ENCODE assay signal across 13 mouse cellular contexts in genomic region chr12:84605860-84606259, GRCm38 (mm10). TPM values are rescaled to one million over a fixed set of nuclear protein-coding genes. Genes with fewer than 3 reads are reported as not detected.
DNase-seq lines count a peak whose midpoint lies in the region; TF ChIP-seq lines count a peak whose summit lies in the region.
"Had no signal": no experiment of that assay in that cellular context is flagged by ENCODE, and none has a peak within 500 bp of the region (broad histone marks: within the 10 kb centered on the region; RNA-seq: fewer than 3 reads in every experiment).

No protein-coding gene starts in this region.

- no peak for DNase-seq in gastrocnemius, adult 2 months
- DNase-seq in gastrocnemius, adult 8-10 months (ENCODE audit: low spot score in 2 of 2): no peak
- no peak for DNase-seq in lung, adult 2 months
- no peak for DNase-seq in lung, postnatal 14 days
- DNase-seq in frontal cortex, postnatal 10 days (ENCODE audit: low spot score in 2 of 2): no peak
- DNase-seq in left cerebral cortex, postnatal 36 days (ENCODE audit: low spot score in 2 of 2): no peak

- H3K9ac ChIP-seq in ES-Bruce4 (ENCODE audit: low read depth, poor library complexity, severe bottlenecking): no peak overlapping the region
- H3K9ac ChIP-seq: heart, embryonic 13.5 days; limb, embryonic 15.5 days had no signal

- no peak overlapping the region for H3K4me3 ChIP-seq in gastrocnemius, adult 2 months
- H3K4me3 ChIP-seq in lung, adult 2 months (replicated peaks; ENCODE audit: extremely low read depth, low read depth, low read length): no peak overlapping the region
- H3K4me3 ChIP-seq in ES-Bruce4 (ENCODE audit: low read depth, low read length): no peak overlapping the region
- H3K4me3 ChIP-seq in olfactory bulb, adult 2 months (ENCODE audit: insufficient read depth, low read depth, low read length): no peak overlapping the region
- H3K4me3 ChIP-seq: heart, embryonic 13.5 days; limb, embryonic 15.5 days; myocyte had no signal

- peak; percentile 50 for TF ChIP-seq CTCF in gastrocnemius, adult 2 months (IDR thresholded peaks at IDR 0.05)
- peak; percentile 32; the same call in 1 of the 2 replicates for TF ChIP-seq CTCF in lung, adult 2 months (IDR thresholded peaks at IDR 0.05; ENCODE audit: insufficient read depth, low read length)
- peak; percentile 77 for TF ChIP-seq CTCF in ES-Bruce4 (IDR thresholded peaks at IDR 0.05; ENCODE audit: low read depth, low read length)
- TF ChIP-seq CTCF in olfactory bulb, adult 2 months (IDR thresholded peaks at IDR 0.05; ENCODE audit: insufficient read depth, low read depth, low read length): peak; percentile 33; the same call in 1 of the 2 replicates

- no peaks in the 10 kb centered on the region for H3K27me3 ChIP-seq in ES-Bruce4 (ENCODE audit: control insufficient read depth, insufficient read depth, low read length, poor library complexity, severe bottlenecking)
- H3K27me3 ChIP-seq: heart, embryonic 13.5 days; limb, embryonic 15.5 days; Patski had no signal

- no peak for TF ChIP-seq POLR2A in lung, adult 2 months (IDR thresholded peaks at IDR 0.05; ENCODE audit: borderline replicate concordance, extremely low read depth, low read depth, low read length)
- TF ChIP-seq POLR2A in ES-Bruce4 (IDR thresholded peaks at IDR 0.05; ENCODE audit: insufficient read depth, low read length): no peak
- TF ChIP-seq POLR2A in olfactory bulb, adult 2 months (IDR thresholded peaks at IDR 0.05; ENCODE audit: insufficient read depth, low read depth, low read length): no peak

- no peak for TF ChIP-seq EP300 in ES-Bruce4 (IDR thresholded peaks at IDR 0.05; ENCODE audit: insufficient read depth, low read depth, low read length)

- H3K9me3 ChIP-seq in ES-Bruce4 (replicated peaks; ENCODE audit: control insufficient read depth, insufficient read depth, low read length, poor library complexity, severe bottlenecking): no peaks in the 10 kb centered on the region
- H3K9me3 ChIP-seq: heart, embryonic 13.5 days; limb, embryonic 15.5 days had no signal

- 0 out of 2 replicates have a peak, but pooled peaks cover 5% of the 10 kb centered on the region for H3K36me3 ChIP-seq in ES-Bruce4 (ENCODE audit: control insufficient read depth, insufficient read depth, low read length, poor library complexity, severe bottlenecking)

- no peaks in the 10 kb centered on the region for H3K4me1 ChIP-seq in lung, adult 2 months (ENCODE audit: control insufficient read depth, insufficient read depth, low read length)
- no peaks in the 10 kb centered on the region for H3K4me1 ChIP-seq in ES-Bruce4 (ENCODE audit: control insufficient read depth, insufficient read depth, low read length)
- H3K4me1 ChIP-seq in olfactory bulb, adult 2 months (ENCODE audit: control insufficient read depth, insufficient read depth, low read length): no peaks in the 10 kb centered on the region
- H3K4me1 ChIP-seq: heart, embryonic 13.5 days; limb, embryonic 15.5 days had no signal

- 76% methylated on average over 7 of the region's 7 CpGs for WGBS in lung, adult 2 months
- WGBS in olfactory bulb, adult 2 months: 80% methylated on average over 7 of the region's 7 CpGs

- intact Hi-C loops in gastrocnemius, adult 2 months (cut with DNase I): no loop called here
- intact Hi-C loops in left cerebral cortex, postnatal 36 days (cut with DNase I): no loop called here

- H3K27ac ChIP-seq in gastrocnemius, adult 2 months: no peak overlapping the region
- H3K27ac ChIP-seq in ES-Bruce4 (ENCODE audit: insufficient read depth, low read length): no peak overlapping the region
- H3K27ac ChIP-seq in olfactory bulb, adult 2 months (ENCODE audit: insufficient read depth, low read depth, low read length): no peak overlapping the region
- H3K27ac ChIP-seq: heart, embryonic 13.5 days; limb, embryonic 15.5 days had no signal

RNA-seq across cellular contexts. Expression of gene Abcd4, which starts 11.4 kb away (rescaled TPM):
- total RNA-seq in gastrocnemius, adult 2 months (2021): 1 to 10 TPM; 4.0 to 5.3 TPM
- total RNA-seq in gastrocnemius, adult 8-10 months (2022): 1 to 10 TPM; 4.2 to 5.4 (median 4.9) TPM
- polyA plus RNA-seq in lung, adult 2 months (2012; rRNA removed): 20.7 and 26.4 TPM in 2 replicates
- polyA plus RNA-seq in ES-Bruce4 (2011; ENCODE audit: insufficient read depth, insufficient read length, low read depth, missing spikeins): 20.8 and 20.9 TPM in 2 replicates
- polyA plus RNA-seq in olfactory bulb, adult 2 months (2012; ENCODE audit: insufficient read depth, insufficient read length, low replicate concordance, missing spikeins): not detected in 2 replicates
- total RNA-seq in left cerebral cortex, postnatal 36 days (2021): 10 to 100 TPM; 10.5 to 13.1 TPM

RNA-seq across cellular contexts. Expression of gene Vrtn, which starts 35.0 kb away (rescaled TPM):
- total RNA-seq in gastrocnemius, adult 2 months (2021): not detected
- total RNA-seq in gastrocnemius, adult 8-10 months (2022): not detected
- not detected in 2 replicates for polyA plus RNA-seq in lung, adult 2 months (2012; rRNA removed)
- 3.7 and 3.8 TPM in 2 replicates for polyA plus RNA-seq in ES-Bruce4 (2011; ENCODE audit: insufficient read depth, insufficient read length, low read depth, missing spikeins)
- polyA plus RNA-seq in olfactory bulb, adult 2 months (2012; ENCODE audit: insufficient read depth, insufficient read length, low replicate concordance, missing spikeins): not detected in 2 replicates
- under 1 TPM in 1 of 2 experiments, not detected in 1; 0.47 TPM for total RNA-seq in left cerebral cortex, postnatal 36 days (2021)
- polyA plus RNA-seq: heart, embryonic 13.5 days; large intestine, adult 2 months; limb, embryonic 15.5 days; myocyte; Patski had no signal

RNA-seq across cellular contexts. Expression of gene Vsx2, which starts 36.3 kb away (rescaled TPM):
- total RNA-seq in gastrocnemius, adult 2 months (2021): not detected
- not detected for total RNA-seq in gastrocnemius, adult 8-10 months (2022)
- polyA plus RNA-seq in lung, adult 2 months (2012; rRNA removed): not detected in 2 replicates
- 0.18 TPM in 1 of 2 replicates, not detected in the other for polyA plus RNA-seq in ES-Bruce4 (2011; ENCODE audit: insufficient read depth, insufficient read length, low read depth, missing spikeins)
- polyA plus RNA-seq in olfactory bulb, adult 2 months (2012; ENCODE audit: insufficient read depth, insufficient read length, low replicate concordance, missing spikeins): not detected in 2 replicates
- under 1 TPM; 0.16 to 0.22 TPM for total RNA-seq in left cerebral cortex, postnatal 36 days (2021)
- polyA plus RNA-seq: heart, embryonic 13.5 days; large intestine, adult 2 months; myocyte; Patski had no signal
